Mouse (Mus musculus): Measurements from ENCODE around the gene Msx2.

GRCm38 (mm10) chr13:53473991-53474390 is 1.1 kb upstream of the Msx2 start:
- no peak for TF ChIP-seq CTCF (conservative IDR thresholded peaks at IDR 0.05; ENCODE audit: insufficient read depth, insufficient read length, low read depth, low read length)
- no peak for TF ChIP-seq POLR2A (IDR thresholded peaks at IDR 0.05; ENCODE audit: low read depth, low read length)

Data from kidney, adult 2 months (tissue).